Mouse (Mus musculus) mesoderm, embryonic 11.5 days (tissue): ENCODE results near the gene Pwp2.

Source experiments
- DNase-seq: peaks from one replicate; pipeline ENCODE4 v3.0.0-alpha.2; 2012; ENCODE audit warnings: low read depth, low spot score

The Pwp2 gene

DNA sequence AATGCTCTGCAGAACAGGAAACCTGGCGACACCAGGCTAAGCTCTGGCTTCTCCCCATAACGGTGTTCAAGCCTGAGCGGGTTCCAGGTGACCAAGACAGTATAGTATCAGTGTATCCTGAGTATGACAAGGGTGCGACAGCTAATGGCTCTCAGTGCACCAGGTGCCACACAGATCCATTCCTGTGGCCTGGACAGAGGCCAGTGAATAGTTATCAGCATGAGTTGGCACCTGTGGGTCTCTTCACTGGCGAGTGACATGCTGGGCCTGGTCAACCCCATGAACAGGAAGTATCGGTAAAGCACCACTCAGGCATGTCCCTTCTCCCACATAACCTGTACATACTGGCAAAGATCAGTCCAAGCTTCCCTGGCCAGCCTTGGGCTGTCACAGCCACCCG lies 13.9 kb downstream of the Pwp2 start:
- no peak for DNase-seq

DNA sequence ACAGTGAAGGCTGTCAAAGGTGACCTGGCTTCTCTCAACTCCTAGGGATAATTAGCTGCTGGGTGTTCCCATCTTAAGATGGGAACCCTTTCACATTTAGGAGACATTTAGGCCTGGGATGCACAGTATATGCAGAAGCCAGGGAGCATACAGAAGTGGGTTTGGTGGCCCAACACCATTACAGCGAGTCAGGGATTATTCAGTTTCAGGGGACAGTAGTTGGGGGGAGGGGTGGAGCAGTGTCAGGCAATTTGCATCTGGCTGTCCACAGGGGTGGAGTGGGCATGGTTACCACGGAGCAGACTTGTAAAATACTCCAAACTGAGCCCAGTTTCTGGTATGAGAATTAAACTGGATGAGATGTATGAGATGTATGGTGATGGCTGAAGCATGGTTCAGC lies 14.5 kb downstream of the Pwp2 start:
- no peak for DNase-seq

DNA sequence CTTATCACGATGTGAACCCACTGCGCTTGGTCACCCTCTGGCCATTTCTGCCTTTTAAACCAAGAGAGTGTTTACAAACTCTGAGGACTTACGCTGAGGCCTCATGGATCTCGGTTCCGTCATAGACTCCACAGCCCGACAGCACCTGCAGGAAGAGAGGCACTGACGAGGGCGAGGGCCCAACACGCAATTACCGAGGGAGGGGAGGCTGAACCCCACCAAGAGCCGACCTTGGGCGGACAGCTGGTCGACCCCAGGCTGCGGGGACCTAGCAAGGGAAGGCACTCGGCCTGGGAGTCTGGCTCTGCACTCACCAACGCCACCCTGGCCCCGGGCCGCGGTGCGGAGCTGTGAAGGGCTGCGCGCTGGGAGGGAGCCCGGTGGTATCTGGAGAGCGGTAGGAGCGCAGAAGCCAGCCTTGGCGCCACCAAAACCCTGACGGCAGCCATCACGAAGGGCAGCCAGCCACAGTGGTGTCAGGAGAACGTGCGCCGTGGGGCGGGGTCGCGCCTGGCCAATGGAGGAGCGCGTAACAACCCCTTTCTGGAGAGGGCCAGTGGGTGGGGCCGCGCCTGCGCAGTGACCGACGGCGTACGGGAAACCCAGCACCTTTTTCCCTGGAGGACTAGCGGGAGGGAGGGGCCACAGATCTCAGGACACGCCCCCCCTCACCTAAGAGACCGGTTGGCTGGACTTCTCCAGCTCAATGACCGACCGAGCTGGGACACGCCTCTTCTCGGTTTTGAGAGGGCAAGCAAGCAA lies 15.5 kb downstream of the Pwp2 start, which contains the start of gene D10Jhu81e:
D10Jhu81e (minus strand) TSS at position 502 of the 762 bp plus-strand sequence.
- DNase-seq: peak; percentile 99

DNA sequence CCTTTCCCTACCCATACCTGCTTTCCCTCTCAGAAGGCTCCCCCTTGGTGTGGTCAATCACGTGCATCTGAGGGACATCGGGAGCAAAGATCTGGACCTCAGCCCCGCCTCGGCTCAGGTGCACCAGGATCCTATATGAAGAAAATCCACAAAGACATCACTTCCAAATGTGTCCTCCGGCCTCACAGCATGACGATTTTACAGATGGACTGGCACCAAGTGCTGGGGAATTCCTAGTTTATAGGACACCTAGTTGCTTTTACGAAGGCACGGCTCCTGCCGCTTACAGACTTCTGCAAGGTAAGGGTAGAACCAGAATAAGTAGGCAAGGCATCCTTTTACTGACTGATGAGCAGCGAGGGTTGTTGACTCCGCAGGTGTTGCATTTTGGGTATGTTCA lies 16.2 kb downstream of the Pwp2 start:
- DNase-seq: no peak

DNA sequence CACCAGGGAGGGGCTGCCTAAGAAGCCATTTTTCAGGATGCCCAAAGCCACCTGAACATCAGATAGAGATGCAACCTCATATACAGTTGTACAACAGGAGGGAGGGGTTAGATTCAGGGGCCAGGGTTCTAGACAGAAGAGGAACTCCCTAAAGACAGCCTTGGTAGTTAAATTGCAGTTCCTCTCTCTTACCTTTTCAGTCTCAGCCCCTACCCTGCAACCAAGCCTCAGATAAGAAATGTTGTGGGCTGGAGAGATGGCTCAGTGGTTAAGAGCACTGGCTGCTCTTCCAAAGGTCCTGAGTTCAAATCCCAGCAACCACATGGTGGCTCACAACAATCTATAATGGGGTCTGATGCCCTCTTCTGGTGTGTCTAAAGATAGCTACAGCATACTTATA lies 17.2 kb downstream of the Pwp2 start:
- no peak for DNase-seq

DNA sequence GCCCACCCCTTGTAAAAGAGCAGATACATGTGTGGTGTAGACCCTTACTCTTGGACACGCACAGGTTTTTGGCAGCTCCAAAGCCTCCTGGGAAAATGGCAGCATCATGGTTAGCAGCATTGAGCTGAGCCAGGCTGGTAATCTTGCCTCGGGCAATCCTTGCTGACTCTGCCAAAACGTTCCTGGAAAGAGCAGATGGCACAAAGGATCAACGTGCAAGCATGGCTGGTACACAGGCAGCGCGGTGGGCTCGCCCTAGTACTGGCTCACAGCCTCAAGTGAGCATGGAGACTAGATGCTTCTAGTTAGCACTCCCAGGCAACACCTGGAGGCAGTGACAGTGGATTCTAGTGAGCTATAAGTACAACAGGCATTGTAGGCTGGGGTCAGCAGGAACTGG lies 17.6 kb downstream of the Pwp2 start:
- DNase-seq: no peak

DNA sequence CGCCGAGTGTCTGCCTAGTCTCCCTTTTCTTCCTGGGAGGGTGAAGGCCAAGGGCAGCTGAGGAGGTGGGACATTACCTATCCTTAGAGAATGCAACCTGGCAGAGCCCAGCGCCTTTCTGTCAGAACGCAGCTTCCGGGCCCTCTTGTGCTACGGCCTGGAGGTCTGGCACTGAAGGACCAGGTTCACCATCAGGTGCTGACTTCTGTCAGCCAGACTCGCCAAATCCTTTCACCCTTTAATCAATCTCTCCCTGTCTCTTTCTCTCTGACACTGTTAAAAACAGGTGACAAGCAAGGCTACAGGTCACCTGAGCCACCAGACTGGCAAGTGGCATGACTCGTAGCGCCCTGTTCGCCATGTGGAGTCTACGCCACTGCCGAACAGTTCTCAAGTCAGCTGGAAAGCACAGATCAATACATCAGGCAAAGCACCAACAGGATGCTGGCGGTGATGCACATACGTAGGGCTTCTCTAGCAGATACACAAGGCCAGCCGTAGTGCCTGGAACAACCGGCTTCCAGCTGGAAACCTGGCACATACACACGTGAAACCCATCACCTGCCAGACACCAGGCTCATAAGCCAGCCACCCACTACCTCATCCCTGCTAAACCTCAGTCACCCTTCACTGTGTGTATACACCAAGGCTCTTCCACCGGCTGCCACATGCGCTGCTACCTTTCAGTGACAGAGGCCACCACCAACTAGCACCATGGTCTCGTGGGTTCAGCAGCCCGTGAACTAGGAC lies 19.5 kb downstream of the Pwp2 start:
- no peak for DNase-seq

DNA sequence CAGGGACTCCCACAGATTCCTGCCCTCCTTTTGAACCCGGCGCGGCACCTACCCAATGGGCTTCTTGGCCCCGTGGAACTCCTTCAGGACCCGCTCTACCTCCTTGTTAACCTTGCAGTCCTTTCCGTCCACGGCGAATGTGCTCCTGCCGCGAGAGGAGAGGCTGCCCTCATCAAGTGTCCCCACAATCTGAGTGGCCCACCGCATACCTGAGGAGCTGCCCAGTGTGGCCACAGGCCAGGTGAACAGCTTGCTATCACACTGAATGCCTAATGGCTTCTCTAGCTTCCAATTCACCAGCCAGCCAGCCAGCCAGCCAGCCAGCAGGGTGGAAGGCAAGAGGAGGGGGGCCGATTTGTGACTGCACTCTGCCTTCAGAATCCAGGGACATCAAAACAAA lies 20.2 kb downstream of the Pwp2 start:
- DNase-seq: no peak

DNA sequence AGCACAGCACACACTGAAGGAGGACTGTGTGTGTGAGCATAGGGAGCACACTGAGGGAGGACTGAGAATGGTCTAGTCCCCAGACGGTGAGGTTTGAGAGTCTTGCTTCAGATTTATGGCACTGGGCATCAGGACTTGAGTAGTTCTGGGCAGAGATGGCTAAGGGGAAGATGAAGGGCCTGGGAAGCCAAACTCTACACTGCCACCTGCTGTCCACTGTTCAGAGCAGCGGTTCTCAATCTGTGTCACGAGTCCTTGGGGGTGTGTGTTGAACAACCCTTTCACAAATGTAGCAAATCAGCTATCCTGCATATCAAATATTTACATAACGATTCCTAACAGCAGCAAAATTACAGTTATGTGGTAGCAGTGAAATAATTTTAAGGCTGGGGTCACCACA lies 21.0 kb downstream of the Pwp2 start:
- peak; percentile 74 for DNase-seq

DNA sequence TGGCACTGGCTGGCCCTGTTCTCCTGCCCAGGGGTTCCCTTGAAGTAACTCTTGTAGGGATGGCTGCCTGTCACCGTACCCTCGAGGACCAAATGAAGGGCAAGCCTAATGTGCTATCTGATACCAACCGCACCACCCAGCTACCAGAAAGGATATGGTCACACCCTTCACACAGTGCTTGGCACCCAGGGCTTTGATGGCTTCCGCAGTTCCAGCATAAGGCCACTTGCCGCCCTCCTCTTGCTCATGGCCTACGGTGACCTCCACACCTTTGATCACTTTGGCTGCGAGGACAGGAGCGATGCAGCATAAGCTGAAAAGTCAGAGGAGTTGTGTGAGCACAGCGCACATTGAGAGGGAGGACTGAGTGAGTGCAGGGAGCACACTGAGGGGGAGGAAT lies 21.7 kb downstream of the Pwp2 start:
- DNase-seq: no peak

DNA sequence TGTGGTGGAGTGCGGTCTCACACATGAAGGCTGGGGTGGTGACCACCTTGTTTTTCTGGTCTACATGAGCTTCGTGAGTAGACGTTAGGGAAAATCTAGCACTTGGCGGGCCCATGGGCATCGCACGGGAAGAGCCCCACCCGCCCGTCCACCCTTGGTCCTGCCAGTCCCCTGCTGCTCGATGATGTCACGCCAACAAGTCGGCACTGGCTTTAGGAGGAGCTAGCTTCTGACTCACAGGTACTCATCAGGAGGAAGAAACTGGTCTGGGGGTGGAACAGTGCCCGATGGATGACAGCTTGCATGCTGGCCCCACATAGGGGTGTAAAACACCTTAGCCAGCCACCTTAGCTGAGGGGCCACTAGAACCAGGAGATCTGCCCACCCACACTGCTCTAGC lies 22.3 kb downstream of the Pwp2 start:
- no peak for DNase-seq

DNA sequence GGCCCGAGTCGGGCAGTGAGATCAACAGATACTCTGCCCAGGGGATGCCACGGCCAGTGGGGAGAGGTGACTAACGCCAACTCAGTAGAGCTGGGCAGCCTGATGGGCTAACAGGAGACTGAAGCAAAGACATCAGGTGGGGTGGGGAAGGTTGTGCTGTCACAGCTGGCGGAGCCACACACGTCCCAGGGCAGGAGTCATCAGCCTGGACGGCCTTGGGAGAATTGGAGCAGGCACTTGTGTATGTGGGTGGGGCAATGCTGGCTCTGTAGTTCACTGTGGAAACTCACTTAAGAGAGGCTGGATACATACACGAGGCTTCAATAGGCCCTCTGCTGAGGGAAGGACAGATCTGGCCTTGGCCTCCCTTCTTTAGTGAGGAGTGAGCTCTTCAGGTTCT lies 23.9 kb downstream of the Pwp2 start:
- no peak for DNase-seq

DNA sequence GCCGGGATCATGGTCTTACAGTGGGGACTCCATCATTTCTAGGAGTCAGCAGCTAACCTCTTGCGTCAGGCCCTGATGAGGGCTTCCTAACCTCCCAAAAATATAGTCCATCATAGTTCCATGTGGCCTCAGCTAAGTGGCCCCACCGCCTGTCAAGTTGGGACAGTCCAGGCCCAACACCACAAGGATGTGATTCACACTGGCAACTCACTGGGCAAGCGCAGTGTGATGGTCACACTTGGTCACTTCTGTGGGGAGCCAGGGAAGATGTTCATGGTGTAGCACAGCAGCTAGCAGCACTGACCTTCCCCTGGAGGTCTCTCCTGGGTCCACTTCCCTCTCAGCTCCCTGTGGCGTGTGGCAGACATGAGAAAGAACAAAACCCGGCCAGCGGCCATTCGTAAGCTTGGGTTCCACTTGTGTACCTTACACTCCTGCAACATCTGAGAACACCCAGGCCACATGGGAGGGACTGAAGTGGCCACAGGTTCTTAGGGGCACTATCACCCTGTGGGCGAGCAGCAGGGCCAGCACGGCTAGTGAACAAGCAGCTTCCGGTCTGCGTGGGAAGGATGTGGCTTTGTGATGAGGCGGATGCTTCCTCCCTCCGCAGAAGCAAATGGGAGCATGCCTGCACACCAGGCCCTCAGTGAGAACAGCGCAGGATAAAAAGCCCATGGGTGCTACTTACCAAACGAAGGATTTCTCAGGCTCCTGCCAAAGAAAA lies 24.4 kb downstream of the Pwp2 start:
- no peak for DNase-seq

DNA sequence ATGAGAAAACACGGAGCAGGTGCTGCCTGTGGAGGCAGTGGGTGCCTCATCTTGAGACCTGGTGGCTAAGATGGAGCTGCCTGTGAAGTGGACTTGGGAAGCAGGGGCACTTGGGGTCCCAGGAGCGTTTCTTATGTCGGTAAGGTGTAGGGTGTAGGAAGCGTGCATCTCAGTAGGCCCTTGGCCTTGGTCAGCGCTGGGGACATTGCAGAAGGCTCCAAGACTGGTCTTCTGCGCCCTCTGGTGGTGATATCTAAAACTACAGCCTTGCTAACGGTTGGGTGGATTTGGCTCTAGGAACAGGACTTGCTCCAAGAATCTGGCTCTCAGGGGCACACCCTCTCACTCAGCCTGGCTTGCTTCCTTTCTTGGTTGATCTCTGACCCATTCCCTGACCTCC lies 25.0 kb downstream of the Pwp2 start:
- DNase-seq: peak; percentile 87

DNA sequence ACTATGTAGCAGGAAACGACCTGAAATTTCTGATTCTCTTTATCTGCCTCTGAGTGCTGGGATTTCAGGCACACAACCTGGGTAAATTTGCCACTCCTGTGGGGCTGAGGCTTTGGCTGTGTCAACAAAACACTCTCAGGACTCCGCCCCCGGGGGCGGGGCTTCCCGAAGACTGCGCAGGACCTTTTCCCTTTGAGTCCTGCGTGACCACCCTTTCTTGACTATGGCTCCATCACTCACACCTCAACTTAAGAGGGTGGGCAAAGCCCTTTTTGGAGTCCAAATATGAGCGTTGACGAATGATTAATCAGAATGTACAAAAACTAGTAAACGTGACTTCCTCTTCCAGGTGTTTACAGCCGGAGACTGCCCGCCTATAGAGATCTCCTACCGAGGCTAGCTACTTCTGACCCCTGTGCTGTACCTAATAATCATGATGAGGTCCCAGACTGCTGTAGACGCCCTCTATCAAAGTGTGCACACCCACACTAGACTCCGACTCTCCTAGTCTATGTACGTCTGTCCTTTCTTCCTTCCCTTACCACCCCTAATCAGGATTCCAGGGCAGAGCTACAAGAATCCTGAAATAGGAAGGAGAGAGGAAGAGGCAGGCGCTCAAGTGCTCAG lies 25.6 kb downstream of the Pwp2 start:
- DNase-seq: peak; percentile 41

DNA sequence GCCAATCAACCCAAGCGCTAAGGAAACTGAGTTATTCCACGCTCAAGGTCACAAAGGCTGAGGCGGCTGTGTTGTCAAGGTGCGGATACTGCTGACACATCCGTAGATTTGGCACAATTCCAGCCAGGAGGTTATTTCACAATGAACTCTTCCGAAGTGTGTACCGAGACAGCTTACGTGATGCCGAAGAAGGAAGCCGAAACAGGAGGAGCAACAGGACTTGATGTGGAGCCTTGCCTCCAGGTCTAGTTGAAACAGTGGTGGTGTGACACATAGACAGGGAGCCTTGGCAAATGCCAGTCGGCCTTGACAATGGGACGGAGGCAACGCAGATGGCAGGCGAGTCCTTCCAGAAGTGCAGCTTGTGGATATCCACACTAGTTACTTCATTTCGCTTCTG lies 26.9 kb downstream of the Pwp2 start:
- DNase-seq: no peak

DNA sequence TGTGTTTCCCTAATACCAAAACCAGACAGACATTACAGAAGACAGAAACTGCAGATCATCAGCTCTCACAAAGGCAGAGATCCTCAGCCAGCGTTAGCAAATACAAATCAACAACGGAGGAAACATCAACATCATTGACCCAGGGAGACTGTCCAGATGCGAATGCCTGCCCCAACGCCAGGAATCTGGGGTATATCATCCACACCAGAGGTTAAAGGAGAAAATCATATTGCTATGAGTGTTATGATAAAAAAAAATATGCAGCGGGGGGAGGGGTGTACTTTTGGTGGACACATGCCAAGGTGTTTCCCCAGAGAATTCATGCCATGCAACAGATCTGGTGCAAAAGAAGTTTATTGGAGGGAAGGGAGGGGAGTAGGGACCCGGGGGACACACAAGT lies 28.0 kb downstream of the Pwp2 start:
- no peak for DNase-seq

DNA sequence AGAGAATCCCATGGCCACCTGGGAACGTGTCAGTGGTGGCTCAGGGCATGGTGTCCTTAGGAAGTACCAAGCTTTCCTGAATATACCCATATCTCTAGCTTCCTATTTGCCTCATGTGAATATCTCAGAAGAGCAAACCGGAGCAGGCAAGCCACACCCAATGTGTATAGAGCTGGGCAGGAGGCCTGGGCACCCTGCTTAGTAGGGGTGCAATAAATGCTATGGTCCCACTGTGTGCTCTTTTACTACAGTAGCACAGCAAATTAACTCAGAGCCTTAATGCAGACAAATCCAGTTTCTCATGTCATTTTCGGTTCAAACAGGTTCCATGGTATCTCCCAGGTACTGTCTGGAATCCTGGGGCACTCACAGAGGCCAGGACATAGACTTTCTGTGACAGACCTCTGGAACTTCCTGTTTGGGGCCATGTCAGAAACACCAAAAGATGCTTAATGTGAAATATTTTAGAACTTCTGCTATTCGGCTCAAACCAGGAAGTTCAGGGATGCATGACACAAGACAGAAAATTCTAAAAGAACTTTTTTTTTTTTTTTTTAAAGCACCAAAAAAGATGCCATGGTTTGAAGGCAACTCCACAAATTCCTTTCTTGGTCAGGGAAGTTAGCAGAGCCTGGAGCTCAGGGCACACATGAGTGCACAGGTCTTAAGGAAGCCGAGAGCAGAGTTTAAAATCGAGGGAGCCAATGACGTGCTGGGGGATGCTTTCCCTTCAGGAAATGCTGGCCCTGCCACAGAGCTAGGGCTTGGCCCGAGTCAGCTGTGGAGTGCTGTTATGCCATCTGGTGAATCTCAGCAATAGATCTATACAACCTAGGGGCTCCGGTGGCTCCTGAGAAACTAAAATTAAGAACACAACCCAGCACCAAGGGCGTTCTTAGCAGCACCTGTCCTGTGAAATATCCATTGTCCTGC lies 35.8 kb downstream of the Pwp2 start:
- no peak for DNase-seq

DNA sequence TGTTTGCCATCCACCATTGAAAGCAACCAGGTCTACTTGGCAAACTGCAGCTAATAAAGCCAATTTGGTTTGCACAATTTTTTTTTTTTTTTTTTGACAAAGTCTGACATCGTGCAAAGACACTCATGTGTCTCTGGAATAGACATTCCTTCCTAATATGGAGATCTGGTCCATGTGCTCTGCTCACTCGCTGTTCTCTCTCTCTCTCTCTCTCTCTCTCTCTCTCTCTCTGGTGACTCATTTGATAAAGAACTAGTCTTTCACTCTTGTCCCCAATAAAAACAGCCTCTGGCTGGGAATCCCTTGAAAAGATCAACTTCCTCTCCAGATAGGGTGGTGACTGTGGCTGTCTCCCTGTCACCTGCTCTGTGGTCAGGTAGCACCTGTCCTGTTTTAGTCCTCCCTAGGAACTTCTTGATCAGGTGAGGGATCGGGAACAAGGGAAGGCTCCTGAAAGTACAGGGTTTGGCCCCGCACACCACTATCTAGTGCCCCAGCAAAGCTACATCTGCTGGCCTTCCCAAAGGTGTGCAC lies 37.0 kb downstream of the Pwp2 start:
- DNase-seq: no peak

DNA sequence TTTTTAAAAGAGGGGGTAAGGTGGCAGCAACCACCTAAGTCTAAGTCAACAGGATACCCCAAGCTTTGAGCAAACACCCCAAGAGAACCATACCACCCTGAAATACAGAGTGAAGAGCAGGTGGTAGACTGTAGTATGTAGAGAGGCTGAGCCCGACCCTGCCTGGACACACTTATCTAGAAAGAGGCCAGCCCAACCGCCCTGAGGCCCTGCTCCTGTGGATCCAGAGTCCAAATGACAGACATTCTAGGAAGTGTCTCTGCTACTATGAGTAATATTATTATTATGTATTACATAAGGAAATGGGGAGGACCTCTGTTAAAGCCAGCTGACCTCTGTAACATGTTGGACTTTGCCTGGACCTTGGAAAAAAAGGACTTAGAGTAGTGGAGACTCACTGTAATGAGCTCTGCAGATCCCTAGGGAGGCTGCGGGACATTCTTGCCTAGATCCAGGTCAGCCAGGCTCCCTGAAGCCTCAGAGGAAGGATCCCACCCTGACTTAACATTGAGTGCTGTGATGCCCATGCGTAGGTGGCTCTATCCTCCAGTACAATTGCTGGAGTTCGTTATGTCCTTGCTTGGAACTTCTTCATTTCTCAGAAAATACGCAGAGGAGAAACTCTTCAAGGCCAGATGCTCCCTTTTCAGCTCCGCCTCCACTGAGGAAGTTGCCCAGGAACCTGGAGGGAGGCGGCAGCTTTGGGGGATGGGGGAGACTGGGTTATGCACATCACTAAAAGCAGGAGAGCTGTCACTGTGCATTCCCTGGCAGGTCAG lies 41.0 kb downstream of the Pwp2 start:
- no peak for DNase-seq
